Mouse (Mus musculus) embryonic fibroblast, embryonic 13.5 days (primary cell): Measurements from ENCODE around the gene Cog1.

ENCODE experiments used
- CTCF ChIP-seq: IDR thresholded peaks from 2 replicates; pipeline ENCODE4 v1.5.1; 2011; ENCODE audit warnings: mild to moderate bottlenecking, control low read depth, low read length, moderate library complexity, borderline replicate concordance; ENCODE audit not compliant: insufficient read depth
- POLR2A ChIP-seq: IDR thresholded peaks from 2 replicates; pipeline ENCODE4 v1.6.1; 2011; ENCODE audit warnings: low read depth, mild to moderate bottlenecking, control low read depth, low read length, moderate library complexity

- no peak for TF ChIP-seq POLR2A
- no peak for TF ChIP-seq CTCF
These were observed at the start of gene Cog1 for GRCm38 (mm10) chr11:113648690-113649352.
